Mouse (Mus musculus): Measurements from ENCODE around the gene Rpl7a.

The Rpl7a gene

GRCm38 (mm10) chr2:26914148-26914941 lies 3.8 kb downstream of the Rpl7a start:
- DNase-seq: no peak

- DNase-seq: peak; percentile 49 to 68
Observed at GRCm38 (mm10) chr2:26915927-26916728, 5.6 kb downstream of the Rpl7a start, which contains the start of the genes Surf2 and Surf1. Gene Surf2 (plus strand): TSS chr2:26916367. Gene Surf1 (minus strand): TSS chr2:26916530.

GRCm38 (mm10) chr2:26916738-26917137 lies 6.2 kb downstream of the Rpl7a start:
- DNase-seq: no peak

GRCm38 (mm10) chr2:26919684-26920083 lies 9.1 kb downstream of the Rpl7a start:
- no peak for DNase-seq

- DNase-seq: no peak
Observed at GRCm38 (mm10) chr2:26920190-26920855, 9.8 kb downstream of the Rpl7a start.

GRCm38 (mm10) chr2:26921784-26922183 lies 11.2 kb downstream of the Rpl7a start:
- no peak for DNase-seq

GRCm38 (mm10) chr2:26927745-26928476 lies 17.3 kb downstream of the Rpl7a start:
- DNase-seq: no peak

GRCm38 (mm10) chr2:26930390-26930789 lies 19.8 kb downstream of the Rpl7a start:
- DNase-seq: peak; percentile 29 to 61

GRCm38 (mm10) chr2:26932473-26933303 lies 22.1 kb downstream of the Rpl7a start:
- peak in 1 of 2 experiments; percentile 43 for DNase-seq

GRCm38 (mm10) chr2:26933304-26934055 lies 22.9 kb downstream of the Rpl7a start, which contains the start of the genes Surf4 and Stkld1:
Gene Surf4 (minus strand): TSS chr2:26933928.
Gene Stkld1 (plus strand): TSS chr2:26934047.
- DNase-seq: peak; percentile 92 to 96

- DNase-seq: no peak
Observed at GRCm38 (mm10) chr2:26935286-26935685, 24.7 kb downstream of the Rpl7a start.

GRCm38 (mm10) chr2:26936425-26936824 lies 25.9 kb downstream of the Rpl7a start:
- peak in 1 of 2 experiments; percentile 58 for DNase-seq

- no peak for DNase-seq
Observed at GRCm38 (mm10) chr2:26941539-26941938, 31.0 kb downstream of the Rpl7a start.

GRCm38 (mm10) chr2:26943253-26943652 lies 32.7 kb downstream of the Rpl7a start:
- no peak for DNase-seq

- DNase-seq: no peak
Observed at GRCm38 (mm10) chr2:26950411-26950810, 39.8 kb downstream of the Rpl7a start.

GRCm38 (mm10) chr2:26951346-26951905 lies 40.9 kb downstream of the Rpl7a start:
- DNase-seq: no peak

- DNase-seq: no peak
Observed at GRCm38 (mm10) chr2:26952193-26952592, 41.6 kb downstream of the Rpl7a start.

- DNase-seq: no peak
Observed at GRCm38 (mm10) chr2:26952866-26953265, 42.3 kb downstream of the Rpl7a start.

GRCm38 (mm10) chr2:26954735-26955395 lies 44.3 kb downstream of the Rpl7a start:
- DNase-seq: no peak
